Mouse (Mus musculus) kidney, postnatal 36 days (tissue): Measurements from ENCODE around the gene Dusp7.
A peak's percentile ranks its signal among the peaks of the same experiment; 100 is the strongest.

Experiments used
- DNase-seq, 2 experiments: peaks; one replicate each; pipeline ENCODE4 v3.0.0; 2021 to 2022; ENCODE audit warnings: mixed read lengths in 2 of 2

Dusp7 gene

DNA sequence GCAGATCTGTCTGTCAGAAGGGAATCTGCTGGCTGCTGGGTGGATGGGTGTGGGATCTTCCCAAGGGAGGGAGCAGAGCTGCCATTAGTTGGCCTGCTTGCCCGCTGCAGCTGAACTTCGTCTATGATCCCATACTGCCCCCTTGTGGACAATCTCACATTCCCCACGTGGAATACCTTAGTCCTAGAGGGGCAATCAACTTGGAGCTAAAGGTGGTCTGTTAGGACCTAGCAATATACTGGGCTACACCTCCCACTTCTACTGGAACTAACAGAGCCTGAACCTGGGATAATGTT is 53.4 kb downstream of the Dusp7 start:
- DNase-seq, result peak; percentile 90 to 91
